Mouse (Mus musculus) CD4-positive, CD25-positive, alpha-beta regulatory T cell, adult 9 weeks (primary cell): Measurements from ENCODE around the gene Olfr347. TPM values are rescaled to one million over a fixed set of nuclear protein-coding genes. Genes with fewer than 3 reads are reported as not detected.

Experiments
- polyA plus RNA-seq: library from polyadenylated mRNA; unstranded; fragments of 100-300 nt; shearing (Covaris generic); gene quantifications from one replicate; pipeline ENCODE4 v1.2.1, GENCODE M21; 2017

The Olfr347 gene
- polyA plus RNA-seq = not detected

DNA sequence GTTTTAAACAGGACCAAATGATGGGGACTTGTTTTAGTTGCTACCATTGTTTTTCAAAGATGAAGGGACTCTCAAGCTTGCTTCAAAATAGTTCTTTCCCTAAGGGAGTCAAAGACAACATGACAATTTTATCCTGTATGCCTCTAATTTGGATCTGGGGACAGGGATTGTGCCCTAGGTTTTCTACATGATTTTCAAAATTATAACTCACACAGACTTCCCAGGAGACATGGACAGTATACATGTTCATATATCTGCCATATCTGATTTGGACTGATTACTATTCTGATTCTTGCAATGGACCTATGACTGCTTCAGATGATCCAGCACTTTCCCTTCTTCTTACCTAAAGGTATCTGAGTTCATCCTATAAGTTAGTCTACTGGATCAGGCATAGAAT, at the start of gene Olfr347:
Olfr347 (plus strand) TSS at position 301 of the 400 bp plus-strand sequence.

DNA sequence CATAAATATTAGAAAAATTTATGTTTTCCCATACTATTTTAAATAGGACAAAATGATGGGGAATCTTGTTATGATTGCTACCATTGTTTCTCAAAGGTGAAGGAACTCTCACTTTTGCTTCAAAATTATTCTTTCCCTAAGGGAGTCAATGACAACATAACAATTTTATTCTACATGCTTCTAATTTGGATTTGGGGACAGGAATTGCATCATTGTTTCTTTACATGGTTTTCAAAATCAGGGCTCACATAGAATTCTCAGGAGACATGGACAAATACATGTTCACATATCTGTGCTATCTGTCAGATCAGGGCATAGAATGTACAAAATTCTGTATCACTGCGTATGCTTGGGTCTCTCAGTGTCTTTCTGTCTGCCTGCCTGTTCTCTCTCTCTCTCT, 46.2 kb upstream of the Olfr347 start, which contains the start of gene Olfr346:
Olfr346 (plus strand) TSS at position 301 of the 400 bp plus-strand sequence.

GRCm38 (mm10) chr2:36783976-36784375, 52.3 kb downstream of the Olfr347 start, which contains the start of gene Olfr348:
Gene Olfr348, plus strand, starts transcription at chr2:36784276.

Other genes starting within 250 kb of the Olfr347 start
- 0.05 TPM for gene Olfr341, start 249.4 kb upstream of the Olfr347 start, polyA plus RNA-seq
- not detected for gene Olfr342, start 206.9 kb upstream of the Olfr347 start, polyA plus RNA-seq
- gene Olfr344, start 165.2 kb upstream of the Olfr347 start, polyA plus RNA-seq = not detected
- not detected for gene Olfr345, start 91.9 kb upstream of the Olfr347 start, polyA plus RNA-seq
- gene Olfr346, start 46.1 kb upstream of the Olfr347 start, polyA plus RNA-seq = not detected
- gene Olfr348, start 52.4 kb downstream of the Olfr347 start, polyA plus RNA-seq = not detected
- 0.24 TPM for gene Olfr50, start 58.6 kb downstream of the Olfr347 start, polyA plus RNA-seq
- not detected for gene Olfr3, start 85.1 kb downstream of the Olfr347 start, polyA plus RNA-seq
- not detected for gene Olfr350, start 114.4 kb downstream of the Olfr347 start, polyA plus RNA-seq
- not detected for gene Olfr351, start 130.8 kb downstream of the Olfr347 start, polyA plus RNA-seq
- gene Olfr352, start 136.6 kb downstream of the Olfr347 start, polyA plus RNA-seq = not detected
- not detected for gene Olfr353, start 161.0 kb downstream of the Olfr347 start, polyA plus RNA-seq
- not detected for gene Olfr354, start 173.8 kb downstream of the Olfr347 start, polyA plus RNA-seq
- gene Olfr355, start 197.0 kb downstream of the Olfr347 start, polyA plus RNA-seq = 0.20 TPM
- gene Olfr356, start 205.2 kb downstream of the Olfr347 start, polyA plus RNA-seq = not detected